Mouse (Mus musculus): ENCODE measurements at regions not wholly inside any gene's neighbourhood (a gene's known extent, or its start where the extent isn't known, plus 50 kb on each side); places are given as distances from the start of the nearest gene placed in this dataset.
A peak's percentile ranks its signal among the peaks of the same experiment; 100 is the strongest.

- H3K27ac ChIP-seq, result no peak overlapping the region
- H3K9ac ChIP-seq, result no peak overlapping the region
- H3K4me2 ChIP-seq, result no peak overlapping the region
- no peaks in the 10 kb centered on the region for H3K27me3 ChIP-seq
- peaks cover 29% of the 10 kb centered on the region for H3K4me1 ChIP-seq
- no peak for ATAC-seq (ENCODE audit: insufficient number of reproducible peaks, insufficient read depth, low FRiP score, low TSS enrichment, low read depth)
- 74% methylated on average over 6 of the region's 6 CpGs for WGBS
- no peak overlapping the region for H3K4me3 ChIP-seq
- H3K9me3 ChIP-seq, result no peaks in the 10 kb centered on the region
- no peaks in the 10 kb centered on the region for H3K36me3 ChIP-seq
These were observed 132.2 kb upstream of the Runx1 start for GRCm38 (mm10) chr16:92958146-92958545.

GRCm38 (mm10) chr16:92955508-92955907 is 129.6 kb upstream of the Runx1 start:
- Histone ChIP-seq H3K4me3 (no peak overlapping the region), H3K27ac (peak overlapping the region; percentile 78; the same call in 1 of the 2 replicates), H3K9me3 (no peaks in the 10 kb centered on the region), H3K4me1 (peaks cover 43% of the 10 kb centered on the region), H3K27me3 (no peaks in the 10 kb centered on the region), H3K4me2 (no peak overlapping the region), H3K36me3 (no peaks in the 10 kb centered on the region), H3K9ac (no peak overlapping the region)
- ATAC-seq (ENCODE audit: insufficient number of reproducible peaks, insufficient read depth, low FRiP score, low TSS enrichment, low read depth), result 0 out of 2 replicates have a peak, but pooled peaks have one; percentile 21
- 45% methylated on average over 5 of the region's 5 CpGs for WGBS

GRCm38 (mm10) chr16:92955087-92955486 is 129.1 kb upstream of the Runx1 start:
- Histone ChIP-seq H3K27ac (peak overlapping the region; percentile 78), H3K4me2 (no peak overlapping the region), H3K27me3 (no peaks in the 10 kb centered on the region), H3K4me3 (no peak overlapping the region), H3K9me3 (no peaks in the 10 kb centered on the region), H3K9ac (no peak overlapping the region), H3K36me3 (no peaks in the 10 kb centered on the region), H3K4me1 (peaks cover 43% of the 10 kb centered on the region)
- 95% methylated on average over 4 of the region's 4 CpGs for WGBS
- no peak for ATAC-seq (ENCODE audit: insufficient number of reproducible peaks, insufficient read depth, low FRiP score, low TSS enrichment, low read depth)

- no peaks in the 10 kb centered on the region for H3K36me3 ChIP-seq
- peaks cover 43% of the 10 kb centered on the region for H3K4me1 ChIP-seq
- H3K9ac ChIP-seq, result no peak overlapping the region
- H3K27ac ChIP-seq, result peak overlapping the region; percentile 78
- no peaks in the 10 kb centered on the region for H3K27me3 ChIP-seq
- H3K4me2 ChIP-seq, result no peak overlapping the region
- no peak overlapping the region for H3K4me3 ChIP-seq
- WGBS, result 35% methylated on average over 11 of the region's 11 CpGs
- no peaks in the 10 kb centered on the region for H3K9me3 ChIP-seq
- no peak for ATAC-seq (ENCODE audit: insufficient number of reproducible peaks, insufficient read depth, low FRiP score, low TSS enrichment, low read depth)
These were observed 128.1 kb upstream of the Runx1 start for GRCm38 (mm10) chr16:92953936-92954654.

GRCm38 (mm10) chr16:92952336-92953097 is 126.6 kb upstream of the Runx1 start:
- Histone ChIP-seq H3K36me3 (no peaks in the 10 kb centered on the region), H3K27ac (0 out of 2 replicates have a peak overlapping the region, but pooled peaks have one; percentile 51), H3K4me2 (no peak overlapping the region), H3K9ac (no peak overlapping the region), H3K27me3 (no peaks in the 10 kb centered on the region), H3K4me1 (peaks cover 43% of the 10 kb centered on the region), H3K4me3 (no peak overlapping the region), H3K9me3 (no peaks in the 10 kb centered on the region)
- ATAC-seq (ENCODE audit: insufficient number of reproducible peaks, insufficient read depth, low FRiP score, low TSS enrichment, low read depth), result no peak
- whole genome bisulfite sequencing, result 67% methylated on average over 7 of the region's 7 CpGs

GRCm38 (mm10) chr16:92951516-92951915 is 125.6 kb upstream of the Runx1 start:
- ATAC-seq (ENCODE audit: insufficient number of reproducible peaks, insufficient read depth, low FRiP score, low TSS enrichment, low read depth), result no peak
- WGBS, result 72% methylated on average over 6 of the region's 6 CpGs

GRCm38 (mm10) chr16:92948494-92948893 is 122.5 kb upstream of the Runx1 start:
- no peak overlapping the region for H3K4me2 ChIP-seq
- no peak overlapping the region for H3K4me3 ChIP-seq
- H3K9me3 ChIP-seq, result no peaks in the 10 kb centered on the region
- no peak overlapping the region for H3K27ac ChIP-seq
- 94% methylated on average over 13 of the region's 13 CpGs for WGBS
- peaks cover 21% of the 10 kb centered on the region for H3K4me1 ChIP-seq
- no peak overlapping the region for H3K9ac ChIP-seq
- no peak for ATAC-seq (ENCODE audit: insufficient number of reproducible peaks, insufficient read depth, low FRiP score, low TSS enrichment, low read depth)
- no peaks in the 10 kb centered on the region for H3K36me3 ChIP-seq
- no peaks in the 10 kb centered on the region for H3K27me3 ChIP-seq

More at GRCm38 (mm10) chr16:92951516-92951915, 125.6 kb upstream of the Runx1 start:
- Histone ChIP-seq H3K27ac (no peak overlapping the region), H3K9me3 (no peaks in the 10 kb centered on the region), H3K4me3 (no peak overlapping the region), H3K36me3 (no peaks in the 10 kb centered on the region), H3K27me3 (no peaks in the 10 kb centered on the region), H3K4me1 (peaks cover 43% of the 10 kb centered on the region), H3K4me2 (no peak overlapping the region), H3K9ac (no peak overlapping the region)

- no peak for ATAC-seq (ENCODE audit: insufficient number of reproducible peaks, insufficient read depth, low FRiP score, low TSS enrichment, low read depth)
These were observed 120.6 kb upstream of the Runx1 start for GRCm38 (mm10) chr16:92946554-92946953.

GRCm38 (mm10) chr16:92943901-92944300 is 118.0 kb upstream of the Runx1 start:
- 82% methylated on average over 2 of the region's 2 CpGs for WGBS

More at GRCm38 (mm10) chr16:92946554-92946953, 120.6 kb upstream of the Runx1 start:
- H3K9ac ChIP-seq, result no peak overlapping the region
- H3K36me3 ChIP-seq, result no peaks in the 10 kb centered on the region
- no peak overlapping the region for H3K27ac ChIP-seq
- no peak overlapping the region for H3K4me2 ChIP-seq
- H3K27me3 ChIP-seq, result no peaks in the 10 kb centered on the region
- H3K9me3 ChIP-seq, result no peaks in the 10 kb centered on the region
- peaks cover 3% of the 10 kb centered on the region; the same call in 1 of the 2 replicates for H3K4me1 ChIP-seq
- WGBS, result 72% methylated on average over 4 of the region's 4 CpGs
- no peak overlapping the region for H3K4me3 ChIP-seq

GRCm38 (mm10) chr16:92939618-92940017 is 113.7 kb upstream of the Runx1 start:
- Histone ChIP-seq H3K36me3 (no peaks in the 10 kb centered on the region), H3K9me3 (no peaks in the 10 kb centered on the region), H3K4me3 (no peak overlapping the region), H3K27me3 (no peaks in the 10 kb centered on the region), H3K9ac (no peak overlapping the region), H3K4me2 (peak overlapping the region; percentile 34), H3K27ac (peak overlapping the region; percentile 55), H3K4me1 (peaks cover 10% of the 10 kb centered on the region)
- 12% methylated on average over 8 of the region's 8 CpGs for WGBS
- peak; percentile 56; the same call in 1 of the 2 replicates for ATAC-seq (ENCODE audit: insufficient number of reproducible peaks, insufficient read depth, low FRiP score, low TSS enrichment, low read depth)

More at GRCm38 (mm10) chr16:92943901-92944300, 118.0 kb upstream of the Runx1 start:
- H3K4me1 ChIP-seq, result peaks cover 10% of the 10 kb centered on the region
- no peak overlapping the region for H3K4me2 ChIP-seq
- H3K9ac ChIP-seq, result no peak overlapping the region
- ATAC-seq (ENCODE audit: insufficient number of reproducible peaks, insufficient read depth, low FRiP score, low TSS enrichment, low read depth), result no peak
- H3K27me3 ChIP-seq, result no peaks in the 10 kb centered on the region
- no peaks in the 10 kb centered on the region for H3K36me3 ChIP-seq
- no peak overlapping the region for H3K4me3 ChIP-seq
- H3K27ac ChIP-seq, result no peak overlapping the region
- no peaks in the 10 kb centered on the region for H3K9me3 ChIP-seq

GRCm38 (mm10) chr16:92935848-92936535 is 110.0 kb upstream of the Runx1 start:
- Histone ChIP-seq H3K27me3 (no peaks in the 10 kb centered on the region), H3K4me1 (peaks cover 10% of the 10 kb centered on the region), H3K27ac (no peak overlapping the region), H3K9me3 (no peaks in the 10 kb centered on the region), H3K36me3 (no peaks in the 10 kb centered on the region), H3K9ac (no peak overlapping the region), H3K4me3 (no peak overlapping the region), H3K4me2 (no peak overlapping the region)
- no peak for ATAC-seq (ENCODE audit: insufficient number of reproducible peaks, insufficient read depth, low FRiP score, low TSS enrichment, low read depth)
- WGBS, result 68% methylated on average over 2 of the region's 2 CpGs
